Mouse (Mus musculus) myocyte (in vitro differentiated cells): ENCODE measurements around the gene Klrd1.

ENCODE experiments used
- MAX ChIP-seq: IDR thresholded peaks from one replicate; pipeline ENCODE4 v1.6.1; 2011; ENCODE audit warnings: low read depth, mild to moderate bottlenecking, control low read depth
- MYOD1 ChIP-seq, 3 experiments: IDR thresholded peaks; one replicate each; pipeline ENCODE4 v1.6.1; 2011; ENCODE audit warnings: control low read depth in 2 of 3, low read depth in 2 of 3, mild to moderate bottlenecking in 2 of 3, moderate library complexity in 1 of 3; ENCODE audit not compliant: insufficient read length in 2 of 3, control insufficient read depth in 1 of 3
- MYOG ChIP-seq, 3 experiments: IDR thresholded peaks; one replicate each; pipeline ENCODE4 v1.6.1; 2011; ENCODE audit warnings: control low read depth in 2 of 3, low read depth in 2 of 3, mild to moderate bottlenecking in 2 of 3; ENCODE audit not compliant: insufficient read length in 2 of 3, control insufficient read depth in 1 of 3, insufficient read depth in 1 of 3
- POLR2A ChIP-seq: IDR thresholded peaks from one replicate; pipeline ENCODE4 v1.6.1; 2011; ENCODE audit warnings: low read depth, mild to moderate bottlenecking, control low read depth, moderate library complexity; ENCODE audit not compliant: insufficient read length
- POLR2AphosphoS2 ChIP-seq: IDR thresholded peaks from one replicate; pipeline ENCODE4 v1.6.1; 2011; ENCODE audit warnings: low read depth, control low read depth; ENCODE audit not compliant: insufficient read length
- REST ChIP-seq: IDR thresholded peaks from one replicate; pipeline ENCODE4 v1.6.1; 2011; ENCODE audit warnings: mild to moderate bottlenecking, control low read depth, moderate library complexity; ENCODE audit not compliant: insufficient read depth, insufficient read length
- TCF12 ChIP-seq: IDR thresholded peaks from one replicate; pipeline ENCODE4 v1.6.1; 2011; ENCODE audit warnings: mild to moderate bottlenecking, control low read depth; ENCODE audit not compliant: poor library complexity, insufficient read depth, severe bottlenecking
- USF1 ChIP-seq: IDR thresholded peaks from one replicate; pipeline ENCODE4 v1.6.1; 2011; ENCODE audit warnings: low read depth, mild to moderate bottlenecking, control low read depth, moderate library complexity

DNA sequence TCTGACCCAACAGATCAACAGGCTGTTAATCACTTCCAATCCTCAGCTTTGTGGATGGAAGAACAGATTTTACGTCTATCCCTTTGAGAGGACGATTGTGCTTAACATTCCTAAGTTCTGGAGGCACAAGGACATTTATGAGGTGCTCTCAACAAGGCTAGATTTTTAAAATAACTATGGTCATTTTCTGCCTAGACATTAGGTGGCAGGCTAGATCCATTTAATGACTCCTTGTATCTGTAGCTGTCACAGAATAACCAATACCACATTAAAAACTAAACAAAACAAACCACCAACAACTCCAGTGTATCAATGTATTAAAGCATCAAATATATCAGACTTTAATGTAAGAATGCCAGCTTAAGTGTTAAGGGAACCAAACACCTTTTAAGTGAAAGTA is 16.3 kb upstream of the Klrd1 start:
- TF ChIP-seq POLR2A (no peak), MYOG (IDR thresholded peaks at IDR 0.05; ENCODE audit: control insufficient read depth in 1 of 3, insufficient read depth in 1 of 3, insufficient read length in 2 of 3, low read depth in 2 of 3) (no peak), MAX (no peak), USF1 (no peak), REST (no peak), TCF12 (no peak), MYOD1 (IDR thresholded peaks at IDR 0.05; ENCODE audit: control insufficient read depth in 1 of 3, insufficient read length in 2 of 3, low read depth in 2 of 3) (no peak), POLR2AphosphoS2 (no peak)
